Mouse (Mus musculus) left cerebral cortex, postnatal 10 days (tissue): ENCODE measurements at regions not wholly inside any gene's neighbourhood (a gene's known extent, or its start where the extent isn't known, plus 50 kb on each side); places are given as distances from the start of the nearest gene placed in this dataset.
A peak's percentile ranks its signal among the peaks of the same experiment; 100 is the strongest.

Source experiments
- DNase-seq, 2 experiments: peaks; one replicate each; pipeline ENCODE4 v3.0.0; 2021 to 2022; ENCODE audit warnings: low spot score in 2 of 2, mixed read lengths in 1 of 2; ENCODE audit errors: extremely low spot score in 1 of 2
- intact Hi-C: fragments of 180-260 bp; cut with DNase I; formaldehyde crosslinking; loops from one replicate; pipeline ENCODE4 v1.15.1; 2025

DNA sequence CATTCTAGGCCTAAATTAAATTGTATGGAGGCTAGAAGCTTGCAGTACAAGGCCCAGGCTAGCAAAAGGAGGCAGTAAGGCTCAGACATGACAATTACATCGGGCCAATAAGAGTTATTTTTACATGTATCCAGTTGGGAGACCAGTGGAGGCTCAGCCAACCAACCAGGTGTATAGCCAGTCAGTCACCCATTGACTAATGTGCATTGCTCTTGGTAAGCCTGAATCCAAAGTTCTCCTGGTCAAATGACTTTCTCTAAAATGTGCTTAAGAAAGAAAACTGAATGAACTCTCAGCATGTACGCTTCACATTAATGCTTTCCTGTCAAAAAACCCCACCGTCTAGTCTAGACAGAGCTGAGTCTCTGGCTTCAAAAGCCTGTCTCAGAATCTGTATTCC is 127.4 kb upstream of the Tcerg1l start:
- intact Hi-C loops: no loop called here
- DNase-seq: no peak

DNA sequence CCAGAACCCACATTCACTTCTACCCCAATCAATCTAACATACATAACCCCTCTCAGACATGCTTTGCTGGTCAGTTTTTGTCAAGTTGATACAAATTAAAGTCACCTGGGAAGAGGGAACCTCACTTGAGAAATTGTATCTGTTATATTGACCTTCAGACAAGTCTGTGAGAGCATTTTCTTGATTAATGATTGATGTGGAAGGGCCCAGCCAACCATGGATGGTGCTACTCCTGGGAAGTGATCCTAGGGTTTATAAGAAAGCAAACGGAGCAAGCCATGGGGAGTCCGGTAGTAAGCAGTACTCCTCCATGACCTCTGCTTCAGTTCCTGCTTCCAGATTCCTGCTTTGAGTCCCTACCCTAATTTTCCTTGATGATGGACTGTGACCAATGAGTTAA is 116.6 kb upstream of the Tcerg1l start:
- intact Hi-C loops: no loop called here
- DNase-seq: no peak

DNA sequence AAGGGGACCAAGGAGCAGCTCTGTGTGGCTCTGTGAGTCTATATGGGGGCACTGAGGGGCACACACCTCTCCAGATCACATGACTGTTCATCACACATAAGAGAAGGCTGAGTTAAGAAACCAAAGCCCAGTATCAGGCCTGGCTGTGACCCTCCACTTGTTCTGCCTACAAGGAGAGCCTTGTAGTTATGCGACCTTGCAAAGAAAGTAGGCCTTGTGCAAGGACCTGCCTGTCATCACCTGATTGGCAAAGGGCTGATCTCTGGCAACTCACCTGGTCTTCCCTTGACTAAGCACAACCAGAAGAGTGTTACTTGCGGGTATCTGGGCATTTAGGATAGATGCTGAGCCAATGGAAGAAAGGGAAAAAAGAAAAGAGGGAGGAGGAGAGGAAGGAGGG is 107.7 kb upstream of the Tcerg1l start:
- no peak for DNase-seq
- intact Hi-C loops: no loop called here

DNA sequence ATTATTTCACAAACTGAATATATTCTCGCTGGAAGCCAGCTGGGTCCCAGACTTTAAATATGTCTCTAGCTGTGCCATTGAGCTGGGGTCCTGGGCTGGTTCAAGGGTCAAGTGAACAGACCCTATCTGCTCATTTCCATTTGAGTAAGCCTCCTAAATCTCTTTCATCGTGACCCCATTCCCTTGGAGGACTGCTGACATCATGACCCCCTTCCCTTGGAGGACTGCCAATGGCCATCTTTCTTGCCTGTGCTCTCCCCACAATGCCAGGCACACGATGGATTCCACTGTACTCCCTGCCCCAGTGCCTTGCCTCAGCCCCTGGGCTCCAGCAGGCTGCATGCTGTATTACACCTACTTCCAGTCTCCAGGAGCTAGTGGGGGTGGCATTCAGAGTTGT is 106.5 kb upstream of the Tcerg1l start:
- intact Hi-C loops: no loop called here
- DNase-seq: peak in 1 of 2 experiments; percentile 21

DNA sequence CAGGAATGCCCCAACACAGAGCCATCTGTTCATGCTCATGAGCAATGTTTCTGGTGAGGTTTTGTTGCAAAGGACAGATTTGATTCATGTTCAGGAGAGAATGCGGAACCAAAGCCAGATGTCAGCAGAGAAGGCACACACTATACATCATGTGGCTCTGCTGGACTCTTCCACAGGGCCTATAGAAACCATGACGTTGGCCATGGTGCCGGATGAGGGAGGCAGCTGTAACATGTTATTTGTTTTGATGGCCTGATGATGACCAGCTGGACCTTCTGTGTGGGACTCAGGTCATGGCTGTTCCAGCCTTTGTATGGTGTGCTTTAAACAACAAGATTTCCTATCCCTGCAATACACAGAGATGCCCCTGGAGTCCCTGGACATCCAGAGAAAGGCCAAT is 105.5 kb upstream of the Tcerg1l start:
- intact Hi-C loops: no loop called here
- no peak for DNase-seq

DNA sequence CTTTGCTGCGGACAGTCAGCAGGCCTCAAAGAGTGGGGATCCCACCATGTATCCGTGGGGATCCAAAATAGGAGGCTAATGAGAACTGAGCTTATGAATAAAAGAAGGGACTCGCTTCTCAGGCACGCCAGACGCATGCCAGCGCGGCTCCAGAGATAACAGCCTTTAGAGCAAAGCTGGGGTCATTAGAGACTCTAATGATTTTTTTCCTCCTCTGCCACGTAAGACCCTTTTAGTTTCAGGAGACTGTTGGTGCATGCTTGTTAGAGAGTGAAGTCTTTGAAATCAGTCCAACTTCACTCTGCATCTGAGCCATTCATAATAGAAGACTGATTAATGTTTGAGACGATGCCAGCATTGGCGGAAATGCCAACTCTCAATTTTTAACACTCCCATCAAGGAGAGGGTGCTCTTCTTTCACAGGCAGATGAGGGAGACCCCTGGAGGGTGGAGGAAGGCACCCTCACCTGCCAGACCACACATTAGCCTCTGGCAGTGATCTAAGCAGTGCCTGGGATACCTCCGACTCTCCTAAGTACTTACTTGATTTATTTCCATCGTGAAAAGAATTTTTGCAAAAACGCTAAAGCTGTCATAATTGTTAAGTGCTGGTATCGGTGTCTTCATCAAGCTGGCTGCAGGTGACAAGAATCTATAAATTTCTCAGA is 104.0 kb upstream of the Tcerg1l start:
- intact Hi-C loops: no loop called here
- DNase-seq: peak in 1 of 2 experiments; percentile 11

DNA sequence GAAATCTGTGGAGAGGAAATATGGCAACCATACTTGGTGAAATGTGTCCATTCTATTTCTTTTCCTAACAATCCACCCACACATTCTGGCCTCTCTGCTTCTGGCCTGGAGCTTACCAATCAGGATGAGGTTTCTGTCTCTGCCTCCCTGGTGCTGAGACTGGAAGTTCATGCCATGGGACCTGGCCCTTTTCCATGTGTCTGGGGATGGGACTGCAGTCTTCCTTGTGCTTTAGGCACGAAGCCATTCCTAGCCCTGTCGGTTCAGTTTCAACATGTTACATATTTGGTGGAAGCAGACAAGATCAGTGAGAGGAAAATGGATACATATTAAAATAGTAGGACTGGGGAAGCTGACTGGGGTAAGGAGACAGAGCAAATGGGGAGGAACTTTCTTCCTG is 100.2 kb upstream of the Tcerg1l start:
- intact Hi-C loops: no loop called here

DNA sequence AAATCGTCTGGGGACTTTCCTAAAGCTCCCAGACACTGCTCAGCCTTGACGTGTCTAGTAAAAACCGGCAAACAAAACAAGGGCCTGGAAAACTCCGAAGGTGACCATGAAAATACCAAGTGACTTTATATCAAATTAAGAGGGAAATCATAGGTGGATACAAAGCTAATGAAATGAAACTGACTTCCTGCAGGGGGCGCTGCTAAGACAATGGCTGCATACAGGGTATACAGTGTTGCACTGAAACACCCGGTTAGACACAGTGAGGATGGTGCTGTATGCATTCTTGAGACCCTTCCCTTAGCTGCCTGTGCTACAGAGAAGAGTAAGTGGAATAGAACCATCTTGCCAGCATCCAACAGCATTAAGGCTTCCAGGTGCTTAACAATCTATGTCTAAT is 99.7 kb upstream of the Tcerg1l start:
- DNase-seq: no peak
- intact Hi-C loops: no loop called here

More for the DNA sequence above, 100.2 kb upstream of the Tcerg1l start:
- no peak for DNase-seq

DNA sequence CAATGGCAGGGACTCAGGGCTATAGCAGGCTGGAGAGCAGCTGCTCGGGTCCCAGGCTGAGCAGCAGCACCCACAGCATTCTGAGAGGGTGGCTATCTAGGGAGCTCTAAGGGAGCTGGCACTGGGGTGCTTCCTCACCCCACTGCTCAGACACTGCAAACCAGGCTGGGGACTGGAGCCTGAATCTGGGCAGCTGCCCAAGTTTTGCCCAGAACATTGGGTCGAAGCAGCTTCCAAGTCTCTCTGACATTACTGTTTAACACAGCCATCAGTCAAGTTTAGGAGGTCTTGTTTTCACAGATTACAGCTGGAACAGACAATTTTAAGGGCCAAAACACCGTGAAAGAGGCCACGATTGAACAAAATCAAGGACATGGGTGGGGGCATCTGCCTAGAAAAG is 96.1 kb upstream of the Tcerg1l start:
- no peak for DNase-seq
- intact Hi-C loops: no loop called here

DNA sequence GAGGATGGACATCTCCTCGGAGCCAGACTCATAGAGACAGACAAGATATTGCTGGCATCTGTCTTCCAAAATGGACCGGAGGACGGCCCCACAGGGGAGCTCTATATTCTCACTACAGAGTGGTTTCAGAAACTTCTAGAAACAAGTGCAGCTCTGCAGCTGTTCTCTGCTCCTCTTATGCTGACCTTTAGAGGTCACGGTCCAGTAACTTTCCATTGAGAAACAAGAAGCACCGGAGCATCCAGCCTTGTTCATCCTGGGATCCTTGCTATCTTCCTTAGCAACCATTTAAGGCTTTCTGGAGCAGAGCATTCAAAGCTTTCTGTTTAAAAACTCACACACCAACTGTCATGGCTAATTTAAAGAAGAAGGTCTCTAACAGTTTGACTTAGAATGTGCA is 94.7 kb upstream of the Tcerg1l start:
- DNase-seq: no peak
- intact Hi-C loops: no loop called here

DNA sequence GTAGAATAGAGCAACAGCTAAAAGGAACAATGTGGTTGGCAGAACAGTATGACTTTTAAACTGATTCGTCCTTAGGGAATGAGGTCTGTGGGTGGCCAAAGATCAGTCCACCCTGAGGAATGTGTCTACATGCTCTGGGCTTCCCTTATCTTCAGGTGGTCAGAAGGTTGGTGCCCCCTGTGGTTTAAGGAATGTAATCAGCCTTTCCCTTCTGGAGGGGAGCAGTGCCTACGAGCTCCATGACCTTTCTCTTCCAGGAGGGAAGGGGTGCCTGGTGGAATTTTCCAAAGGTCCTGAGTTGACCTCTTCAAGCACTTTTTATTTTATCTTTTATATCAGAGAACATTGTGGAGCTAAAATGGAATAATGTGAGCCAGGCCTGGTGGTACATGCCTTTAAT is 91.9 kb upstream of the Tcerg1l start:
- intact Hi-C loops: no loop called here

DNA sequence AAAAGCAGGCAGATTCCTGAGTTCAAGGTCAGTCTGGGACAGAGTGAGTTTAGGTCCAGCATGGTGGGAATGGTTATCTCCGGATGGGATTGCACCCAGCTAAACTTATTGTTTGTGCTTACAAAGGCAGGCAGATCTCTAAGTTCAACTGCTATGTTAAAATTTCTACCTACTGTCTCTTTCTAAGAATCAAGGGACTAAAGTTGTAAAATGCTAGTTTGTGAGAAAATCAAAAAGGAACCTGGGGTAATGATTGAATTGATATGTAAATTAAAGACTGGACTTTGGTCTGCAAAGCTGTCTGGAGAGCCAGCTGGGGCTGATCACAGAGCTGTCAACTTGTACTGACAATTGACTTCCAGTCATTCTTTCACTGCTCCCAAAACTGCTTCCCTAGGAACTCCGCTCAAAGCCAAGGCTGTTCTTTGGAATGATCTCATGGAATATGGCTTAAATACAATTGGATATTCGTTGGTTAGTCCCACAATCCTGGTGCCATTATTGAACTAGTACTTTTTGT is 90.7 kb upstream of the Tcerg1l start:
- intact Hi-C loops: no loop called here
- no peak for DNase-seq

More for the DNA sequence above, 91.9 kb upstream of the Tcerg1l start:
- no peak for DNase-seq

DNA sequence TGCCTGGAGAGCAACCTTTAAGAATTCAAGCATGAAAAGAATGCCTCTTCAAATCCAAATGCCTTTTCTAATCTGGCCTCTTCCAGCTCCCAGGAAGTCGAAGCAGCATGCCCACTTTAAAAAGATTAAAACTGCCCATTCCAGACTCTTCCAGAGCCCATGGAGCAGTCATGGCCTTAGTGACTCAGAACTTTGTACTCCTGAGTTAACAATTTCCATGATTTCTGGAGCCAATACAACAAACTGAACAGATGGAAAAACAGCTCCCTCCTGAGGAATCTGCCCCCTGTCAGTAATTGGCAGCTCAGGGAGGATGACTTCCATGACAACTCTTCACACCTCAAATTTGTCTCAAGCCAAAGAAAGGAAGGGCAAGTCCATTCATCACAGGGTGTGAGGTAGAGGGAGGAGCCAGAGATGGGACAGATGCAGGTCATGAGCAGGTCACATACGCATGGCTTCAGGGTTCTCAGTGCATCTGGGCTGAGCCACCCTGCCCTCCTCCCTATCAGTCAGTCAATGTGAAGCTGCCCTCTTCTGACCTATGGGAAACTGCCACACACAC is 75.4 kb upstream of the Tcerg1l start:
- intact Hi-C loops: no loop called here
- DNase-seq: no peak

DNA sequence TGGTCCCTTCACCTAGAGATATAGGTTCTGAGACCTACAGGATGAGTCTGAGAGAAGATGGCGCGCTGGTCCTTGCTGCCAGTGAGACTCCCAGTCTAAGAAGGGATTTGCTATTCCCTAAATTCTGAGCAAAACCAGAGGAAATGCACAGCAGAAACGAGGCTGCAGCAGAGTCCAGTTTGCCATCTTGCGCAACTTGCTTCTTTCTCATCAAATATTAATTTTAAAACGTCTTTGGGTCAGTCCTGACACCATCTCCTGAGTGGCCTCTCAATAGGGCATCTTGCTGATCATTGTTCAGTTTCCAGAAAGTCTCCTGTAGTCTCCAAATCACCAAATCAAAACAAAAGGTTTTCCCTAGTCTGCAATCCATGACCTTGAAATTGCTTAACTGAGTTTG is 74.8 kb upstream of the Tcerg1l start:
- intact Hi-C loops: no loop called here
- no peak for DNase-seq

DNA sequence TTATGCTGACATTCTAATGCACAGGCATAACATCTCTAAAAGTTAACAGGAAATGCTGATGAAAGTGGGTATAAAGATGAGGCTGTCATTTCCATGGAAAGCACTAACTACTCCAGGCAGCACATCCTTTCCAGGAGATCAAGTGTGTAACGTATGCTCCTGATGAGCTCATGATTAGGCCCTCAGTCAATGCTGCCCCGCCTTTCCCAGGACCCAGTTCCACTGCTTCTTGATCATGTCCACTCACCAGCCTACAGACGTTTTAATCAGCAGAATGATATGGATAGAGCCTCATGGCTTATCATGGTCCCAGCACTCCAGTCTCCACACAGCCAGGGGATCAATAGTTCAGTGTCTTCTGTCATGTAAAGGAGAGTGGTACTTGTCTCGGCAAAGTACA is 71.7 kb upstream of the Tcerg1l start:
- no peak for DNase-seq
- intact Hi-C loops: no loop called here

DNA sequence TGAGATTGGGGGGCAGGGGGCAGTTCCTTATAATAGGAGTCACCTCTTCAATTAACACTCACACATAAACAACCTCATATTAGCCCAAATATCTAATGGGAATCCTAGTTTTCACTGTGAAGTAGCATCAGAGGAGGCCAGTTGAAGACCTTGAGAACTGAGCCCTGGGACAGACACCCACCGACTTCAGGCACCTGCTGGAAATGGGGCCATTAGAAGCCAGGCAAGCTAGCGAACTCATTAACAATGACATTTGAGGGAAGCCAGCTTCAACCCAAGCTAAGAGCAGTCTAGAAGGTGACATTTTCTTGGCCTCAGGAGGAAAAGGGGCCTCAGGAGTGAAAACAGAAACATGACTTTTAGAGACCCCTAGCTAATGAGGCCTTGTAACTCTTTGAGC is 70.9 kb upstream of the Tcerg1l start:
- intact Hi-C loops: no loop called here
- DNase-seq: no peak

DNA sequence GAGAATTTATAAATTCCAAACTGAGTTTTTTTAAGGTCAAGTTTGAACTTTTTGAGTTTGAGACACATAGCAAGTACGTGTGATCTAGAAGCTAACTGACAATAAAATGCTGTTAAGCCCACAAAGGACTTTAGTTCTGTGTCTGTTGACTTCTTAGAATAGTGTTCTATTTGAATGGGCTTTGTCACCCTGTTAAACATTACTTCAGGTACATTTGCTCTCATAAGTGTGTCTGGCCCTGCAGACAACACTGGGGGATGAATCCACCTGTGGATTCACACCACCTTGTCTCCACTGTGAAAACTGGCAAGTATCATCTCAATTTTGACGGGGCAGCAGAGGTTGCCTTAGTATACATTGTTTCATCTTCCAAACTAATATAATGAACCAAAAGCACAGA is 70.5 kb upstream of the Tcerg1l start:
- intact Hi-C loops: no loop called here
- DNase-seq: no peak

DNA sequence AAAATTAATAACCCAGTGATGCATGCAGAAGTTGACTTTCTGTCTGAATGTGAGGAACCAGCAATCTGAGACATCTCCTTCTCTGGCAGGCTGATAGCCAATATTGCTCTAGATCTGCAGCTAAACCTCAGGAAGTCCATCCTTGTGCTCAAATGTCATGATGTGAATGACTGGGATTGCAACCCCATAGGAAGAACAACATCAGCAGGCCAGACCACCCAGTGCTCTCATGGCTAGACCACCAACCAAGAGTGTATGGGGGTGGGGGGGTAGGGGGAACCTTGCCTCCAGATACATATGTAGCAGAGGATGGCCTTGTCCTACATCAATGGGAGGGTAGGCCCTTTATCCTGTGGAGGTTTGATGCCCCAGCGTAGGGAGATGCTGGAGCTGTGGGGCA is 69.9 kb upstream of the Tcerg1l start:
- intact Hi-C loops: no loop called here

DNA sequence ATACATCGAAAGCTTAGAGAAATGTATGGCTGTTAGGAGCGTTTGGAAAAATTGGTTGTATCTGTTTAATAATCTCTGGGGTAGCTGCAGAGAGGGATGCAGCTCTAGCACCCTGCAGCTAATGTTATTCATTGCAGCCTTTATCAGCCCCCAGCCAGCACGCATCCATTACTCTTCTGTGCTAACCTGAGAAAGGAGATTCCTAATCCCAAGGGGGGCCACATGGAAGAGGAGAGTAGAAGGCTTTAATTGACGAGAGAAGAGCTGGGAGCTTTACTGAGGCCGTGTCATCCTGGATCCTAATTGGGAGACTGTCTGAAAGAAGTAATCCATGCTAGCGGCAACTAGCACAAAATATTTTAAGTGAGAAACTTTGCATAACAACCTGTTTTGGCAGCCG is 60.4 kb upstream of the Tcerg1l start:
- DNase-seq: no peak
- intact Hi-C loops: no loop called here

More for the DNA sequence above, 69.9 kb upstream of the Tcerg1l start:
- DNase-seq: no peak

DNA sequence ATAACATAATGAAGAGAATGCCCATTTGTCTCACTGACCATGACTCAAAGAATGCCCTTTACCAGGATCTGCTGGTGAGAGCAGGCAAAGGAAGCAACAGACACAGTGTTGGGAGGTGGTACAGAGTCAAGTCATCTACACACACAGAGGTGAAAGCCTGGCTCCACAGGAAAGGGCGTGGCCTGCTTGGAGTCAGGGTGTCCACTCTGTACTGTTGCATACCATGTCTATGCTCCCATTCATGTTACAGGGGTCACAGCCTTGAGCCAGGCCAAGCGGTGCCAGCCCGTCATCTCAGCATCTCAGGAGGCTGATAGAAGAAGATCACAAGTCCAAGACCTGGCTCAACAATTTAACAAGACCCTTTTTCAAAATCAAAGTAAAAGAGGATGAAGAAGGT is 57.8 kb upstream of the Tcerg1l start:
- intact Hi-C loops: no loop called here
- DNase-seq: no peak
